Mouse (Mus musculus): Measurements from ENCODE around the gene Klc2. TPM values are rescaled to one million over a fixed set of nuclear protein-coding genes. Genes with fewer than 3 reads are reported as not detected.
A peak's percentile ranks its signal among the peaks of the same experiment; 100 is the strongest.

Klc2 gene
- polyA plus RNA-seq, 1 experiment: 318 TPM

GRCm38 (mm10) chr19:5113783-5114182 is 4.6 kb downstream of the Klc2 start:
- no peak overlapping the region for H3K4me3 ChIP-seq (replicated peaks; ENCODE audit: insufficient read depth, low read depth, low read length)
- H3K27ac ChIP-seq (ENCODE audit: insufficient read depth, low read length): peak overlapping the region; percentile 29
- peaks cover 10% of the 10 kb centered on the region for H3K4me1 ChIP-seq (ENCODE audit: control insufficient read depth, insufficient read depth, low read length)
- WGBS: 15% methylated on average over 7 of the region's 7 CpGs
- peak; percentile 57 to 58 for DNase-seq
- TF ChIP-seq CTCF (IDR thresholded peaks at IDR 0.05; ENCODE audit: borderline replicate concordance, insufficient read depth, low read depth, low read length) (no peak), POLR2A (IDR thresholded peaks at IDR 0.05; ENCODE audit: borderline replicate concordance, insufficient read depth, low read length) (no peak)
- H3K27me3 ChIP-seq (ENCODE audit: control insufficient read depth, insufficient read depth, low read length): no peaks in the 10 kb centered on the region

GRCm38 (mm10) chr19:5109659-5110453 is 8.5 kb downstream of the Klc2 start:
- H3K4me1 ChIP-seq (ENCODE audit: control insufficient read depth, insufficient read depth, low read length): peaks cover 19% of the 10 kb centered on the region
- DNase-seq: peak in 1 of 2 experiments; percentile 36
- no peak overlapping the region for H3K27ac ChIP-seq (ENCODE audit: insufficient read depth, low read length)
- H3K4me3 ChIP-seq (replicated peaks; ENCODE audit: insufficient read depth, low read depth, low read length): no peak overlapping the region
- 68% methylated on average over 19 of the region's 19 CpGs for WGBS
- H3K27me3 ChIP-seq (ENCODE audit: control insufficient read depth, insufficient read depth, low read length): no peaks in the 10 kb centered on the region
- TF ChIP-seq CTCF (IDR thresholded peaks at IDR 0.05; ENCODE audit: borderline replicate concordance, insufficient read depth, low read depth, low read length): peak; percentile 38
- TF ChIP-seq POLR2A (IDR thresholded peaks at IDR 0.05; ENCODE audit: borderline replicate concordance, insufficient read depth, low read length): no peak

GRCm38 (mm10) chr19:5108702-5109101 is 9.7 kb downstream of the Klc2 start:
- H3K4me1 ChIP-seq (ENCODE audit: control insufficient read depth, insufficient read depth, low read length): peaks cover 15% of the 10 kb centered on the region
- TF ChIP-seq POLR2A (IDR thresholded peaks at IDR 0.05; ENCODE audit: borderline replicate concordance, insufficient read depth, low read length) (no peak), CTCF (IDR thresholded peaks at IDR 0.05; ENCODE audit: borderline replicate concordance, insufficient read depth, low read depth, low read length) (no peak)
- H3K27me3 ChIP-seq (ENCODE audit: control insufficient read depth, insufficient read depth, low read length): no peaks in the 10 kb centered on the region
- H3K27ac ChIP-seq (ENCODE audit: insufficient read depth, low read length): no peak overlapping the region
- no peak for DNase-seq
- 70% methylated on average over 4 of the region's 4 CpGs for WGBS
- no peak overlapping the region for H3K4me3 ChIP-seq (replicated peaks; ENCODE audit: insufficient read depth, low read depth, low read length)

GRCm38 (mm10) chr19:5108271-5108575 is 10.1 kb downstream of the Klc2 start:
- TF ChIP-seq CTCF (IDR thresholded peaks at IDR 0.05; ENCODE audit: borderline replicate concordance, insufficient read depth, low read depth, low read length): no peak
- TF ChIP-seq POLR2A (IDR thresholded peaks at IDR 0.05; ENCODE audit: borderline replicate concordance, insufficient read depth, low read length): no peak
- WGBS: 26% methylated on average over 5 of the region's 5 CpGs
- no peak overlapping the region for H3K4me3 ChIP-seq (replicated peaks; ENCODE audit: insufficient read depth, low read depth, low read length)
- peak in 1 of 2 experiments; percentile 34 for DNase-seq
- no peak overlapping the region for H3K27ac ChIP-seq (ENCODE audit: insufficient read depth, low read length)
- H3K4me1 ChIP-seq (ENCODE audit: control insufficient read depth, insufficient read depth, low read length): peaks cover 14% of the 10 kb centered on the region
- H3K27me3 ChIP-seq (ENCODE audit: control insufficient read depth, insufficient read depth, low read length): no peaks in the 10 kb centered on the region

GRCm38 (mm10) chr19:5107556-5108270 is 10.6 kb downstream of the Klc2 start:
- Histone ChIP-seq H3K4me3 (replicated peaks; ENCODE audit: insufficient read depth, low read depth, low read length) (no peak overlapping the region), H3K27ac (ENCODE audit: insufficient read depth, low read length) (no peak overlapping the region), H3K4me1 (ENCODE audit: control insufficient read depth, insufficient read depth, low read length) (peaks cover 14% of the 10 kb centered on the region), H3K27me3 (ENCODE audit: control insufficient read depth, insufficient read depth, low read length) (no peaks in the 10 kb centered on the region)
- WGBS: 74% methylated on average over 18 of the region's 18 CpGs
- TF ChIP-seq CTCF (IDR thresholded peaks at IDR 0.05; ENCODE audit: borderline replicate concordance, insufficient read depth, low read depth, low read length) (no peak), POLR2A (IDR thresholded peaks at IDR 0.05; ENCODE audit: borderline replicate concordance, insufficient read depth, low read length) (no peak)
- peak in 1 of 2 experiments; percentile 26 for DNase-seq

GRCm38 (mm10) chr19:5106731-5107191 is 11.6 kb downstream of the Klc2 start, which contains the start of gene Rab1b:
Rab1b (minus strand) TSS chr19:5107072.
- TF ChIP-seq POLR2A (IDR thresholded peaks at IDR 0.05; ENCODE audit: borderline replicate concordance, insufficient read depth, low read length) (peak; percentile 70; the same call in 1 of the 2 replicates), CTCF (IDR thresholded peaks at IDR 0.05; ENCODE audit: borderline replicate concordance, insufficient read depth, low read depth, low read length) (no peak)
- Histone ChIP-seq H3K27ac (ENCODE audit: insufficient read depth, low read length) (peak within 1 kb of the TSS; percentile 81), H3K27me3 (ENCODE audit: control insufficient read depth, insufficient read depth, low read length) (no peaks in the 10 kb centered on the region), H3K4me1 (ENCODE audit: control insufficient read depth, insufficient read depth, low read length) (peaks cover 14% of the 10 kb centered on the region), H3K4me3 (replicated peaks; ENCODE audit: insufficient read depth, low read depth, low read length) (peak within 1 kb of the TSS; percentile 72)
- WGBS: under 1% methylated on average over 46 of the region's 46 CpGs
- peak; percentile 99 for DNase-seq

- Histone ChIP-seq H3K4me3 (replicated peaks; ENCODE audit: insufficient read depth, low read depth, low read length) (peak overlapping the region; percentile 72), H3K27me3 (ENCODE audit: control insufficient read depth, insufficient read depth, low read length) (no peaks in the 10 kb centered on the region), H3K4me1 (ENCODE audit: control insufficient read depth, insufficient read depth, low read length) (peaks cover 14% of the 10 kb centered on the region), H3K27ac (ENCODE audit: insufficient read depth, low read length) (peak overlapping the region; percentile 81)
- TF ChIP-seq POLR2A (IDR thresholded peaks at IDR 0.05; ENCODE audit: borderline replicate concordance, insufficient read depth, low read length) (no peak), CTCF (IDR thresholded peaks at IDR 0.05; ENCODE audit: borderline replicate concordance, insufficient read depth, low read depth, low read length) (no peak)
- WGBS: 4% methylated on average over 9 of the region's 9 CpGs
- peak in 1 of 2 experiments; percentile 53 for DNase-seq
These were observed 12.3 kb downstream of the Klc2 start for GRCm38 (mm10) chr19:5106074-5106473.
